Mouse (Mus musculus) liver, embryonic 14.5 days (tissue): ENCODE results near the gene Ccdc186.

Experiments
- CTCF ChIP-seq: IDR thresholded peaks from 2 replicates; pipeline ENCODE4 v1.5.1; 2016; ENCODE audit warnings: antibody characterized with exemption, low read depth, control low read depth
- EP300 ChIP-seq: IDR thresholded peaks from 2 replicates; pipeline ENCODE4 v1.6.1; 2016; ENCODE audit warnings: antibody characterized with exemption, low read depth

GRCm38 (mm10) chr19:56802352-56802746 is 19.6 kb downstream of the Ccdc186 start:
- TF ChIP-seq EP300 (no peak), CTCF (no peak)
